In genomic region chr3:31790342-31790970, GRCm38 (mm10) we compare ENCODE assay signal across 8 mouse cellular contexts.
DNase-seq lines count a peak whose midpoint lies in the region; ATAC-seq and TF ChIP-seq lines count a peak whose summit lies in the region.

No protein-coding gene starts in this region.

- H3K27me3 ChIP-seq in heart, postnatal 0 days (ENCODE audit: control insufficient read depth, insufficient read depth, low read length), result no peaks in the 10 kb centered on the region
- H3K27me3 ChIP-seq in embryonic facial prominence, embryonic 10.5 days (replicated peaks; ENCODE audit: low read depth, poor library complexity, severe bottlenecking), result no peaks in the 10 kb centered on the region
- no peaks in the 10 kb centered on the region for H3K27me3 ChIP-seq in limb, embryonic 13.5 days

- H3K9ac ChIP-seq in heart, postnatal 0 days (replicated peaks; ENCODE audit: low read depth, low read length), result no peak overlapping the region
- no peak overlapping the region for H3K9ac ChIP-seq in limb, embryonic 13.5 days

- H3K4me3 ChIP-seq in heart, postnatal 0 days (ENCODE audit: low read depth, low read length), result no peak overlapping the region
- H3K4me3 ChIP-seq in embryonic facial prominence, embryonic 10.5 days, result no peak overlapping the region
- H3K4me3 ChIP-seq in limb, embryonic 13.5 days, result no peak overlapping the region

- H3K4me2 ChIP-seq in heart, postnatal 0 days (ENCODE audit: low read depth, low read length), result no peak overlapping the region
- no peak overlapping the region for H3K4me2 ChIP-seq in limb, embryonic 13.5 days (replicated peaks)

- DNase-seq in heart, postnatal 0 days (ENCODE audit: low spot score), result peak; percentile 7
- no peak for DNase-seq in heart, adult 9 months (ENCODE audit: low spot score in 2 of 2)
- DNase-seq in ZHBTc4 (ENCODE audit: low read depth, low spot score), result peak; percentile 61
- DNase-seq in embryonic facial prominence, embryonic 10.5 days (ENCODE audit: low spot score), result peak; percentile 20
- peak; percentile 41 for DNase-seq in induced T-regulatory cell, adult 2 months (ENCODE audit: low read depth)
- peak; percentile 62 for DNase-seq in retina, postnatal 1 day
- DNase-seq in urinary bladder, adult 18-20 months (ENCODE audit: low spot score in 2 of 2), result no peak

- peak; percentile 54 for TF ChIP-seq CTCF in heart, postnatal 0 days (IDR thresholded peaks at IDR 0.05; ENCODE audit: low read depth)

- no peak overlapping the region for H3K27ac ChIP-seq in heart, postnatal 0 days (ENCODE audit: low read depth)
- no peak overlapping the region for H3K27ac ChIP-seq in embryonic facial prominence, embryonic 10.5 days (replicated peaks)
- H3K27ac ChIP-seq in limb, embryonic 13.5 days, result no peak overlapping the region

- no peaks in the 10 kb centered on the region for H3K9me3 ChIP-seq in heart, postnatal 0 days (replicated peaks; ENCODE audit: control insufficient read depth, low read length)
- no peaks in the 10 kb centered on the region for H3K9me3 ChIP-seq in embryonic facial prominence, embryonic 10.5 days
- H3K9me3 ChIP-seq in limb, embryonic 13.5 days, result no peaks in the 10 kb centered on the region

- WGBS in heart, postnatal 0 days, result 25% methylated on average over 4 of the region's 4 CpGs
- WGBS in embryonic facial prominence, embryonic 10.5 days, result 32% methylated on average over 4 of the region's 4 CpGs
- 22% methylated on average over 4 of the region's 4 CpGs for WGBS in limb, embryonic 13.5 days

- no peaks in the 10 kb centered on the region for H3K4me1 ChIP-seq in heart, postnatal 0 days (ENCODE audit: control insufficient read depth, insufficient read depth)
- H3K4me1 ChIP-seq in embryonic facial prominence, embryonic 10.5 days, result no peaks in the 10 kb centered on the region
- H3K4me1 ChIP-seq in limb, embryonic 13.5 days, result no peaks in the 10 kb centered on the region

- no peak for TF ChIP-seq EP300 in heart, postnatal 0 days (IDR thresholded peaks at IDR 0.05; ENCODE audit: low read depth)

- no peaks in the 10 kb centered on the region for H3K36me3 ChIP-seq in heart, postnatal 0 days (replicated peaks; ENCODE audit: control insufficient read depth, insufficient read depth, low read length)
- no peaks in the 10 kb centered on the region for H3K36me3 ChIP-seq in embryonic facial prominence, embryonic 10.5 days (replicated peaks)
- no peaks in the 10 kb centered on the region for H3K36me3 ChIP-seq in limb, embryonic 13.5 days

- no peak for ATAC-seq in heart, postnatal 0 days (ENCODE audit: insufficient read depth, low read depth)
- peak; percentile 59; the same call in 1 of the 2 replicates for ATAC-seq in limb, embryonic 13.5 days (ENCODE audit: low FRiP score, low read depth)

Comparison
In these comparisons a context has a peak if more than half of its experiments do, and no peak if none do; other contexts are left out.
1. DNase-seq: peak in heart, postnatal 0 days (single experiment), ZHBTc4 (single experiment), embryonic facial prominence, embryonic 10.5 days (single experiment), induced T-regulatory cell, adult 2 months (single experiment) and retina, postnatal 1 day (single experiment); none in heart, adult 9 months (0 of 2) and urinary bladder, adult 18-20 months (0 of 2).